Mouse (Mus musculus) cerebellum, adult 2 months (tissue): ENCODE data around the gene Plcl2.

Source experiments
- CTCF ChIP-seq: fragments of 200-500 bp; IDR thresholded peaks from 2 replicates; pipeline ENCODE4 v1.5.1; 2011; ENCODE audit warnings: low read depth, mild to moderate bottlenecking, control low read depth, low read length, moderate library complexity, borderline replicate concordance; ENCODE audit not compliant: insufficient read depth
- POLR2A ChIP-seq: fragments of 200-500 bp; IDR thresholded peaks from 2 replicates; pipeline ENCODE4 v1.6.1; 2011; ENCODE audit warnings: low read length, control low read depth, borderline replicate concordance; ENCODE audit not compliant: insufficient read depth

- no peak for TF ChIP-seq CTCF
- no peak for TF ChIP-seq POLR2A
Measured at GRCm38 (mm10) chr17:50734781-50735180, 225.6 kb downstream of the Plcl2 start.
